Mouse (Mus musculus) hematopoietic multipotent progenitor cell, adult 10-12 weeks (in vitro differentiated cells): ENCODE results near the gene Jmjd1c. TPM values are rescaled to one million over a fixed set of nuclear protein-coding genes. Genes with fewer than 3 reads are reported as not detected.

Experiments
- polyA plus RNA-seq: library from polyadenylated mRNA; stranded (reverse); fragments of >175 nt; gene quantifications from 2 replicates; pipeline ENCODE4 v1.2.3, GENCODE M21; 2012; ENCODE audit warnings: low replicate concordance

Jmjd1c gene
- polyA plus RNA-seq = 13.2 and 19.0 TPM in 2 replicates

GRCm38 (mm10) chr10:67095798-67096620 is at the start of gene Jmjd1c:
Jmjd1c (plus strand) TSS chr10:67096125.

GRCm38 (mm10) chr10:67096621-67097436 is 904 bp downstream of the Jmjd1c start, which contains the start of gene Reep3:
Reep3 (minus strand) TSS chr10:67096945.

DNA sequence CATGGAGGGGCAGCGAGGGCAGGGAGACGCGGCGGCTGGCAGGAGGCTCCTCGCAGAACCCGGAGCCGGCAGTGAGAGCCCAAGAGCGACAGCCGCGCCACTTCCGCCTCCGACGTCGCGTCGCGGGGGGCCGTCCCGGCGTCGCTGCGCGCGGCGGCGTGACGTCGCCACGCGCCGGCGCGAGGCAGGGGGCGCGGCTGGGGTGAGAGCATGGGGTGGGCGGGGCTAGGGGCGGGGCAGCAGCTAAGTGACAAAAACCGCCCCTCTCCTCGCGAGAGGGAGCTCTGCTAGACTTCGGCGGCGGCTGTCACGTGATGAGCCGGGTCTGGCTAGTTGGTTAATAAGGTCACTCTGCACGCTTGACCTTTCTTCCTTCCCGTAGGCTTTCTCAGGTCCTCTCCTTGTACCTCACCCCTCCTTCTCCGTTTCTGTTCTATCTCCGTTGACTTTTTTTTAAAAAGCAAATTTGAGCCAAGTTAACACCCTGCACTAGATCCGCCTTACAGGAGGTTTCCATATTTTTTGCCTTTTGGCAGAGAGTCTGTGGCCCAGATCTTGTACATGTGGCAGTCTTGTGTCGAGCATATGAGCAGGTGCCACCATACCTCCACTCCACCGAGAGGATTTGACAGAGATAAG is 189.4 kb downstream of the Jmjd1c start, which contains the start of gene Nrbf2:
Nrbf2 (minus strand) TSS at position 130 of the 639 bp plus-strand sequence.

Other genes starting within 250 kb of the Jmjd1c start
- 3.4 and 5.3 TPM in 2 replicates for gene Reep3, start 820 bp downstream of the Jmjd1c start, polyA plus RNA-seq
- 46.7 and 98.6 TPM in 2 replicates for gene Nrbf2, start 189.2 kb downstream of the Jmjd1c start, polyA plus RNA-seq